Mouse (Mus musculus): Measurements from ENCODE around the gene Sema4a. TPM values are rescaled to one million over a fixed set of nuclear protein-coding genes. Genes with fewer than 3 reads are reported as not detected.
"Not testable (repeated sequence)": the region's sequence is repeated elsewhere in the genome, so short reads cannot be mapped to it uniquely, and the experiment has no call there.

The Sema4a gene
- polyA plus RNA-seq, 1 experiment from 2014 or later: 32.6 TPM

DNA sequence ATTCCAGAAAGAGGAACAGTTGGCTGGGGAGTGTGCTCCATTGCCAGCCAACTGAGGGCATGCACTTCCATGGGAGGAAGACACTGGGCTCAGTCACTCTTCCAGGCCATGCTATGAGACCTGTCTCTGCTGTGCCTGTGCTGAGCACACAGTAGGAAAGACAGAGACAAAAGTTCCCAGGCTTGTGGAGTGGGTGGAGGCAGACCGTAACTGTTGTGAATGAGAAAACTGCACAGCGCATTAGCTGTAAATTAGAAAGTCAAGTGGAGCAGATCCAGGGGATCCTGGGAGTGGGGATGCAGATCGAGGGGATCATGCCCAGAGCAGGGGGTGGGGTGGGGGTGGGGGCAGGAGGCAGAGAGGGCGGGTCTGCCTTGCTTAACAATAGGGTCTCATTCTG lies 21.4 kb downstream of the Sema4a start:
- 52% methylated on average over 4 of the region's 4 CpGs for whole genome bisulfite sequencing
- Histone ChIP-seq H3K9ac (ENCODE audit: low read depth, low read length) (no peak overlapping the region), H3K4me2 (ENCODE audit: low read length) (no peak overlapping the region), H3K4me3 (replicated peaks; ENCODE audit: low read depth, low read length) (no peak overlapping the region), H3K4me1 (replicated peaks; ENCODE audit: insufficient read depth, low read length) (peaks cover 19% of the 10 kb centered on the region), H3K27me3 (ENCODE audit: insufficient read depth, low read length) (no peaks in the 10 kb centered on the region), H3K36me3 (ENCODE audit: insufficient read depth, low read length) (no peaks in the 10 kb centered on the region), H3K9me3 (replicated peaks; ENCODE audit: low read length) (no peaks in the 10 kb centered on the region), H3K27ac (no peak overlapping the region)
- DNase-seq (ENCODE audit: low spot score): no peak
- TF ChIP-seq CTCF (IDR thresholded peaks at IDR 0.05; ENCODE audit: low read depth): no peak
- ATAC-seq (replicated peaks; ENCODE audit: low FRiP score, low read depth): no peak

GRCm38 (mm10) chr3:88437454-88437853 lies 23.5 kb downstream of the Sema4a start:
- peak overlapping the region; percentile 32; the same call in 1 of the 2 replicates for H3K9ac ChIP-seq (ENCODE audit: low read depth, low read length)
- no peak overlapping the region for H3K4me3 ChIP-seq (replicated peaks; ENCODE audit: low read depth, low read length)
- H3K4me2 ChIP-seq (ENCODE audit: low read length): peak overlapping the region; percentile 53; the same call in 1 of the 2 replicates
- H3K36me3 ChIP-seq (ENCODE audit: insufficient read depth, low read length): no peaks in the 10 kb centered on the region
- peaks cover 19% of the 10 kb centered on the region for H3K4me1 ChIP-seq (replicated peaks; ENCODE audit: insufficient read depth, low read length)
- ATAC-seq (replicated peaks; ENCODE audit: low FRiP score, low read depth) (peak; percentile 50; the same call in 1 of the 2 replicates), DNase-seq (ENCODE audit: low spot score) (peak; percentile 55)
- peak overlapping the region; percentile 80 for H3K27ac ChIP-seq
- no peak for TF ChIP-seq CTCF (IDR thresholded peaks at IDR 0.05; ENCODE audit: low read depth)
- WGBS: 46% methylated on average over 10 of the region's 10 CpGs
- H3K27me3 ChIP-seq (ENCODE audit: insufficient read depth, low read length): no peaks in the 10 kb centered on the region
- H3K9me3 ChIP-seq (replicated peaks; ENCODE audit: low read length): no peaks in the 10 kb centered on the region

DNA sequence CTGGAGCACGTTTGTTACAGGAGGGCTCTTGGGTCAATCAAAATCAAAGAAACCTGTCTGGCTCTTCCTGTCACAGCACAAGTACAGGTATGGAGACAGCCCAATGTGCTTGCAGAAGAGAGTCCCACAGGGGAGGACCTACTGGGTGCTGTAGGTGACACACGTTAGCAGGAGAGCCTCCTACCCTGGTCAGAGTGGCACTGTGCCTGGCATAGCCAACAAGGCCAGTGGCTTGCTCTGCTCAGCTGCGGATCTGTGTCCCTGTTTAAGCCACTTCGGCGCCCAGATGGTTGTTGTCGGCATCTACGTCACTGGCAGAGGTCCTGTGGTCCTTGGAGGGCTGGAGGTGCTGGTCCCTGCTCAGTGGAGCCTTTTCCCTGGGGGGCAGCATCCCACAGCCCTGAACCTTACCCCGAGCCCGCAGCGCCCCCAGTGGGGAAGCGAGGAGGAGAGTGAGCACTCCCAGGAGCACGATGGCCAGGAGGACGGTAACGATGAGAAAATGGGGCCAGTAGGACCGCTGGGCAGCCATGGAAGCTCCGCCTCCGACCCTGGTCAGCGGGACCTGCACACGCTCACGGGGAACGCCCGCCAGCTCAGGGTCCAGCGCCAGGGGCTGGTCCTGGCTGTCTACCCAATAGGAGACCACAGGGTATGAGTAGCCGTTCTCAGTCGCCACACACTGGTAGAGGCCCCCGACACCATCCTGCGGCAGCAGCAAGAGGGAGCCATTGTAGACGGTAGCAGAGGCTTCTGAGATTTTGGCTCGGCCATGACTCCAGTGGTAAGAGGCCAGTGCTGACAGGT lies 24.4 kb downstream of the Sema4a start:
- peak; percentile 87 for ATAC-seq (replicated peaks; ENCODE audit: low FRiP score, low read depth)
- Histone ChIP-seq H3K4me2 (ENCODE audit: low read length) (peak overlapping the region; percentile 53), H3K4me1 (replicated peaks; ENCODE audit: insufficient read depth, low read length) (peaks cover 19% of the 10 kb centered on the region), H3K27ac (peak overlapping the region; percentile 80), H3K4me3 (replicated peaks; ENCODE audit: low read depth, low read length) (peak overlapping the region; percentile 6; the same call in 1 of the 2 replicates), H3K27me3 (ENCODE audit: insufficient read depth, low read length) (no peaks in the 10 kb centered on the region), H3K9ac (ENCODE audit: low read depth, low read length) (peak overlapping the region; percentile 9; the same call in 1 of the 2 replicates), H3K9me3 (replicated peaks; ENCODE audit: low read length) (no peaks in the 10 kb centered on the region), H3K36me3 (ENCODE audit: insufficient read depth, low read length) (no peaks in the 10 kb centered on the region)
- TF ChIP-seq CTCF (IDR thresholded peaks at IDR 0.05; ENCODE audit: low read depth): peak; percentile 64
- DNase-seq (ENCODE audit: low spot score): peak; percentile 83
- 9% methylated on average over 29 of the region's 29 CpGs for WGBS

DNA sequence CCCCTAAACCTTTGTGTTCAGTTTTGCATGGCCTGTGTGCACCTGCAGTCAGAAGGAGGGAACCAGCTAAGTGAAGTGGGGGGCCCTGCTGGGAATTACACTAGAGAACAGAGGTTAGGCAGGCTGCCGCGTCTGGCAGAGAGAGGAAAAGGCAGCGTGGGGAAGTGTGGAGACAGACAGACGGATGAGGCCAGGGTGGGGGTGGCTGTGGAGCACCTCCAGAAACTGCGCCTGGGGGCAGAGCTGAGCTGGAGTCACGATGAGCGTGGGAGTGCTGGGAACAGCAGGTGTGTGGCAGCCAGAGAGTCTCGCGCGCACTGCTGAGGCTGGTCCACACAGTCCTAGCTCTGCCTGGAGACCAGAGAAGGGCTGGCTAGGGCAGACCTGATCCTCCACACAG lies 25.5 kb downstream of the Sema4a start:
- ATAC-seq (replicated peaks; ENCODE audit: low FRiP score, low read depth) (no peak), DNase-seq (ENCODE audit: low spot score) (no peak)
- WGBS: 42% methylated on average over 10 of the region's 10 CpGs
- H3K9ac ChIP-seq (ENCODE audit: low read depth, low read length): no peak overlapping the region
- no peaks in the 10 kb centered on the region for H3K9me3 ChIP-seq (replicated peaks; ENCODE audit: low read length)
- no peak overlapping the region for H3K27ac ChIP-seq
- no peak overlapping the region for H3K4me3 ChIP-seq (replicated peaks; ENCODE audit: low read depth, low read length)
- no peaks in the 10 kb centered on the region for H3K27me3 ChIP-seq (ENCODE audit: insufficient read depth, low read length)
- H3K4me2 ChIP-seq (ENCODE audit: low read length): no peak overlapping the region
- no peak for TF ChIP-seq CTCF (IDR thresholded peaks at IDR 0.05; ENCODE audit: low read depth)
- H3K36me3 ChIP-seq (ENCODE audit: insufficient read depth, low read length): no peaks in the 10 kb centered on the region
- peaks cover 19% of the 10 kb centered on the region for H3K4me1 ChIP-seq (replicated peaks; ENCODE audit: insufficient read depth, low read length)

- 68% methylated on average over 8 of the region's 8 CpGs for WGBS
- H3K36me3 ChIP-seq (ENCODE audit: insufficient read depth, low read length); ATAC-seq (replicated peaks; ENCODE audit: low FRiP score, low read depth); H3K9ac ChIP-seq (ENCODE audit: low read depth, low read length); DNase-seq (ENCODE audit: low spot score); H3K27ac ChIP-seq; H3K4me1 ChIP-seq (replicated peaks; ENCODE audit: insufficient read depth, low read length); H3K9me3 ChIP-seq (replicated peaks; ENCODE audit: low read length); H3K27me3 ChIP-seq (ENCODE audit: insufficient read depth, low read length); H3K4me3 ChIP-seq (replicated peaks; ENCODE audit: low read depth, low read length); H3K4me2 ChIP-seq (ENCODE audit: low read length): not testable (repeated sequence)
- peak; percentile 54 for TF ChIP-seq CTCF (IDR thresholded peaks at IDR 0.05; ENCODE audit: low read depth)
Measured at GRCm38 (mm10) chr3:88428639-88429038, 32.3 kb downstream of the Sema4a start.

DNA sequence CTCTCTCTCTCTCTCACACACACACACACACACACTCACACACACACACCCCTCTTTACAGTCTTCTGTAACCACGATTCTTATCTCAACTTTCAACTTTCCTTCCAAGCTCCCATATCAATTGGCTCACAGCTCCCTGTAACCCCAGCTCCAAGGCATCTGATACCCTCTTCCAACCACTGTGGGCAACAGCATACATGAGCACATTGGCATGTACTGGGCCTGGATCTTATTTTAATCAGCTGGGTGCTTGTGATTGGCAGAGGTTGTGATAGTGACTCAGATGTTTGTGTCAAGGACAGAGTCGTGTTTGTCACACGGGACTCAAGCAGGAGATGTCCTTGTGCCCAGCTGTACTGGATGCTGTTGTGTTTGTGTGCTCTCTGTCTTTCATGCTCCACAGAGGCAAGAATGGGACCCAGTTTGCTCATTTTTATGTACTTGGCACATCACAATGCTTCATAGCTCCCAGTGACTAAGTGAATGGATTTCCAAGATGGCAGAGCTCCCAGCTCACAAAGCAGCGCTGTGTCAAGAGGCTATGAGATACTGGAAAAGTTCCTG lies 33.6 kb downstream of the Sema4a start:
- no peaks in the 10 kb centered on the region for H3K27me3 ChIP-seq (ENCODE audit: insufficient read depth, low read length)
- peaks cover 10% of the 10 kb centered on the region for H3K4me1 ChIP-seq (replicated peaks; ENCODE audit: insufficient read depth, low read length)
- H3K27ac ChIP-seq: no peak overlapping the region
- 75% methylated on average over 4 of the region's 4 CpGs for WGBS
- ATAC-seq (replicated peaks; ENCODE audit: low FRiP score, low read depth): no peak
- DNase-seq (ENCODE audit: low spot score): no peak
- no peaks in the 10 kb centered on the region for H3K9me3 ChIP-seq (replicated peaks; ENCODE audit: low read length)
- H3K36me3 ChIP-seq (ENCODE audit: insufficient read depth, low read length): no peaks in the 10 kb centered on the region
- H3K9ac ChIP-seq (ENCODE audit: low read depth, low read length): no peak overlapping the region
- no peak overlapping the region for H3K4me3 ChIP-seq (replicated peaks; ENCODE audit: low read depth, low read length)
- H3K4me2 ChIP-seq (ENCODE audit: low read length): no peak overlapping the region
- TF ChIP-seq CTCF (IDR thresholded peaks at IDR 0.05; ENCODE audit: low read depth): no peak

Measured in kidney, postnatal 0 days (tissue).